Mouse (Mus musculus) CH12.LX (cell line): ENCODE results near the gene Hoxb7. TPM values are rescaled to one million over a fixed set of nuclear protein-coding genes. Genes with fewer than 3 reads are reported as not detected.
A peak's percentile ranks its signal among the peaks of the same experiment; 100 is the strongest.

Source experiments
- DNase-seq: peaks from one replicate; pipeline ENCODE4 v3.0.0-alpha.2; 2013; ENCODE audit errors: extremely low read depth
- H3K27ac ChIP-seq: 2 replicates; pipeline ENCODE4 v1.5.1; 2012; ENCODE audit warnings: low read depth, mild to moderate bottlenecking, control low read depth, moderate library complexity; ENCODE audit not compliant: insufficient read depth
- H3K27me3 ChIP-seq: replicated peaks from 2 replicates; pipeline ENCODE3; 2012; ENCODE audit warnings: inconsistent platforms
- H3K36me3 ChIP-seq, 2 experiments: replicated peaks in 1 of 2; 2 replicates each; pipeline versions ENCODE3 to v1.6.1; 2012; ENCODE audit warnings: inconsistent platforms in 1 of 2, low read length in 1 of 2, mild to moderate bottlenecking in 1 of 2, mixed read lengths in 1 of 2, moderate library complexity in 1 of 2; ENCODE audit not compliant: control insufficient read depth in 1 of 2, insufficient read depth in 1 of 2
- H3K4me1 ChIP-seq, 2 experiments: 2 replicates each; pipeline ENCODE4 v1.6.1; 2012; ENCODE audit warnings: inconsistent platforms in 1 of 2, moderate library complexity in 1 of 2; ENCODE audit not compliant: insufficient read depth in 2 of 2, control insufficient read depth in 1 of 2
- H3K4me2 ChIP-seq: 2 replicates; pipeline ENCODE4 v1.6.1; 2012; ENCODE audit warnings: low read depth, mild to moderate bottlenecking, control low read depth; ENCODE audit not compliant: poor library complexity, insufficient read depth, severe bottlenecking
- H3K4me3 ChIP-seq, 3 experiments: fragments of 150-350 bp in 1 of 3; sonication (generic) in 1 of 3; replicated peaks in 1 of 3; 2 replicates each; pipeline versions ENCODE3 to v1.5.1; 2011 to 2012; ENCODE audit warnings: low read depth in 2 of 3, low read length in 2 of 3, mild to moderate bottlenecking in 2 of 3, moderate library complexity in 2 of 3, control low read depth in 1 of 3, improper control_type of control experiment in 1 of 3, inconsistent platforms in 1 of 3, mixed read lengths in 1 of 3; ENCODE audit not compliant: poor library complexity in 1 of 3
- H3K79me2 ChIP-seq: replicated peaks from 2 replicates; pipeline ENCODE4 v1.6.1; 2012; ENCODE audit warnings: mild to moderate bottlenecking, moderate library complexity; ENCODE audit not compliant: control insufficient read depth, poor library complexity, insufficient read depth, severe bottlenecking; ENCODE audit errors: extremely low read depth
- H3K9ac ChIP-seq: 2 replicates; pipeline ENCODE4 v1.6.1; 2012; ENCODE audit warnings: low read depth, mild to moderate bottlenecking, control low read depth, moderate library complexity; ENCODE audit not compliant: insufficient read depth
- H3K9me3 ChIP-seq: replicated peaks from 2 replicates; pipeline ENCODE3; 2012; ENCODE audit warnings: low read length, inconsistent platforms, mixed read lengths
- BHLHE40 ChIP-seq: IDR thresholded peaks from 2 replicates; pipeline ENCODE4 v1.6.1; 2011; ENCODE audit warnings: mild to moderate bottlenecking, low read depth, low read length, improper control_type of control experiment
- CHD2 ChIP-seq: IDR thresholded peaks from 2 replicates; pipeline ENCODE4 v1.6.1; 2011; ENCODE audit warnings: low read length, improper control_type of control experiment
- CTCF ChIP-seq, 2 experiments: IDR thresholded peaks in 1 of 2; conservative IDR thresholded peaks in 1 of 2; 2 replicates each; pipeline ENCODE4 v1.5.1; 2011 to 2012; ENCODE audit warnings: low read depth in 2 of 2, low read length in 2 of 2, improper control_type of control experiment in 1 of 2, inconsistent platforms in 1 of 2, mild to moderate bottlenecking in 1 of 2, moderate library complexity in 1 of 2
- ELF1 ChIP-seq: IDR thresholded peaks from 2 replicates; pipeline ENCODE4 v1.6.1; 2014; ENCODE audit warnings: low read depth, mild to moderate bottlenecking, inconsistent platforms, low read length, improper control_type of control experiment
- EP300 ChIP-seq: IDR thresholded peaks from 2 replicates; pipeline ENCODE4 v1.6.1; 2011; ENCODE audit warnings: low read length, improper control_type of control experiment
- ETS1 ChIP-seq: conservative IDR thresholded peaks from 2 replicates; pipeline ENCODE4 v1.6.1; 2012; ENCODE audit warnings: low read depth, mild to moderate bottlenecking, inconsistent platforms, low read length, improper control_type of control experiment, moderate library complexity
- GABPA ChIP-seq: IDR thresholded peaks from 2 replicates; pipeline ENCODE4 v1.6.1; 2012; ENCODE audit warnings: low read depth, low read length, improper control_type of control experiment, inconsistent platforms; ENCODE audit not compliant: insufficient replicate concordance
- IRF4 ChIP-seq: IDR thresholded peaks from 2 replicates; pipeline ENCODE4 v1.6.1; 2014; ENCODE audit warnings: low read depth, mild to moderate bottlenecking, inconsistent platforms, low read length, improper control_type of control experiment
- JUND ChIP-seq: conservative IDR thresholded peaks from 2 replicates; pipeline ENCODE4 v1.6.1; 2011; ENCODE audit warnings: low read depth, low read length, improper control_type of control experiment
- KAT2A ChIP-seq: IDR thresholded peaks from 2 replicates; pipeline ENCODE4 v1.6.1; 2012; ENCODE audit warnings: low read length, improper control_type of control experiment, inconsistent platforms; ENCODE audit not compliant: insufficient replicate concordance
- MAFK ChIP-seq: IDR thresholded peaks from 2 replicates; pipeline ENCODE4 v1.6.1; 2011; ENCODE audit warnings: low read length, improper control_type of control experiment; ENCODE audit not compliant: insufficient replicate concordance
- MAX ChIP-seq: IDR thresholded peaks from 2 replicates; pipeline ENCODE4 v1.6.1; 2011; ENCODE audit warnings: low read length, improper control_type of control experiment
- MAZ ChIP-seq: IDR thresholded peaks from 2 replicates; pipeline ENCODE4 v1.6.1; 2012; ENCODE audit warnings: low read depth, mild to moderate bottlenecking, inconsistent platforms, low read length, improper control_type of control experiment, moderate library complexity
- MEF2A ChIP-seq: IDR thresholded peaks from 2 replicates; pipeline ENCODE4 v1.6.1; 2014; ENCODE audit warnings: low read depth, mild to moderate bottlenecking, inconsistent platforms, low read length, improper control_type of control experiment, borderline replicate concordance
- MXI1 ChIP-seq: IDR thresholded peaks from 2 replicates; pipeline ENCODE4 v1.6.1; 2011; ENCODE audit warnings: mild to moderate bottlenecking, low read depth, low read length, improper control_type of control experiment
- MYC ChIP-seq: IDR thresholded peaks from 2 replicates; pipeline ENCODE4 v1.6.1; 2011; ENCODE audit warnings: low read depth, mild to moderate bottlenecking, improper control_type of control experiment, low read length
- NELFE ChIP-seq: IDR thresholded peaks from 2 replicates; pipeline ENCODE4 v1.6.1; 2011; ENCODE audit warnings: low read depth, low read length, improper control_type of control experiment
- PAX5 ChIP-seq: IDR thresholded peaks from 2 replicates; pipeline ENCODE4 v1.6.1; 2012; ENCODE audit warnings: low read length, inconsistent platforms, mixed read lengths
- POLR2A ChIP-seq: IDR thresholded peaks from 2 replicates; pipeline ENCODE4 v1.6.1; 2011; ENCODE audit warnings: low read depth, mild to moderate bottlenecking, improper control_type of control experiment, low read length
- RAD21 ChIP-seq: IDR thresholded peaks from 2 replicates; pipeline ENCODE4 v1.6.1; 2011; ENCODE audit warnings: low read depth, mild to moderate bottlenecking, low read length, improper control_type of control experiment, moderate library complexity
- RCOR1 ChIP-seq: conservative IDR thresholded peaks from 2 replicates; pipeline ENCODE4 v1.6.1; 2012; ENCODE audit warnings: low read depth, mild to moderate bottlenecking, inconsistent platforms, low read length, improper control_type of control experiment
- SIN3A ChIP-seq: IDR thresholded peaks from 2 replicates; pipeline ENCODE4 v1.6.1; 2012; ENCODE audit warnings: low read length, improper control_type of control experiment, inconsistent platforms
- TBP ChIP-seq: conservative IDR thresholded peaks from 2 replicates; pipeline ENCODE4 v1.6.1; 2011; ENCODE audit warnings: low read depth, low read length, improper control_type of control experiment
- TCF12 ChIP-seq: IDR thresholded peaks from 2 replicates; pipeline ENCODE4 v1.6.1; 2014; ENCODE audit warnings: low read depth, mild to moderate bottlenecking, inconsistent platforms, low read length, improper control_type of control experiment
- UBTF ChIP-seq: IDR thresholded peaks from 2 replicates; pipeline ENCODE4 v1.6.1; 2012; ENCODE audit warnings: low read depth, mild to moderate bottlenecking, inconsistent platforms, low read length, improper control_type of control experiment, moderate library complexity
- USF1 ChIP-seq: IDR thresholded peaks from 2 replicates; pipeline ENCODE4 v1.6.1; 2014; ENCODE audit warnings: low read depth, mild to moderate bottlenecking, inconsistent platforms, low read length, improper control_type of control experiment
- USF2 ChIP-seq: conservative IDR thresholded peaks from 2 replicates; pipeline ENCODE4 v1.6.1; 2011; ENCODE audit warnings: low read depth, low read length, improper control_type of control experiment
- ZC3H11A ChIP-seq: IDR thresholded peaks from 2 replicates; pipeline ENCODE4 v1.6.1; 2012; ENCODE audit warnings: low read depth, mild to moderate bottlenecking, inconsistent platforms, low read length, improper control_type of control experiment
- ZKSCAN1 ChIP-seq: IDR thresholded peaks from 2 replicates; pipeline ENCODE4 v1.6.1; 2012; ENCODE audit warnings: low read depth, inconsistent platforms, low read length, improper control_type of control experiment, borderline replicate concordance
- ZMIZ1 ChIP-seq: IDR thresholded peaks from 2 replicates; pipeline ENCODE4 v1.6.1; 2012; ENCODE audit warnings: low read depth, mild to moderate bottlenecking, inconsistent platforms, low read length, improper control_type of control experiment
- dilution Hi-C: fragments of 300-500 bp; cut with MboI; formaldehyde crosslinking; loops from 2 replicates; pipeline ENCODE4 v1.14.3; 2020; ENCODE audit warnings: low sequenced_read_pairs; ENCODE audit not compliant: extremely low pct_unique_long_range_greater_than_20kb, extremely low pct_ligation_motif_present
- in situ Hi-C: fragments of 300-500 bp; cut with MboI; formaldehyde crosslinking; loops from 3 replicates; pipeline ENCODE4 v1.14.3; 2019; ENCODE audit warnings: low sequenced_read_pairs, low pct_ligation_motif_present, low pct_unique_long_range_greater_than_20kb, mixed read lengths
- polyA plus RNA-seq: library from polyadenylated mRNA; unstranded; fragments of >175 nt; gene quantifications from 2 replicates; pipeline ENCODE4 v1.2.1, GENCODE M21; 2012; ENCODE audit warnings: low read depth; ENCODE audit not compliant: insufficient read length
- total RNA-seq, 2 experiments: library from RNA; depleted of rRNA; stranded (reverse); fragments of 300-350 nt in 1 of 2; fragments of >200 nt in 1 of 2; gene quantifications; 2 replicates each; pipeline ENCODE4 v1.2.3; 2012 to 2014

Gene Hoxb7
- total and polyA plus RNA-seq, 3 experiments: not detected

DNA sequence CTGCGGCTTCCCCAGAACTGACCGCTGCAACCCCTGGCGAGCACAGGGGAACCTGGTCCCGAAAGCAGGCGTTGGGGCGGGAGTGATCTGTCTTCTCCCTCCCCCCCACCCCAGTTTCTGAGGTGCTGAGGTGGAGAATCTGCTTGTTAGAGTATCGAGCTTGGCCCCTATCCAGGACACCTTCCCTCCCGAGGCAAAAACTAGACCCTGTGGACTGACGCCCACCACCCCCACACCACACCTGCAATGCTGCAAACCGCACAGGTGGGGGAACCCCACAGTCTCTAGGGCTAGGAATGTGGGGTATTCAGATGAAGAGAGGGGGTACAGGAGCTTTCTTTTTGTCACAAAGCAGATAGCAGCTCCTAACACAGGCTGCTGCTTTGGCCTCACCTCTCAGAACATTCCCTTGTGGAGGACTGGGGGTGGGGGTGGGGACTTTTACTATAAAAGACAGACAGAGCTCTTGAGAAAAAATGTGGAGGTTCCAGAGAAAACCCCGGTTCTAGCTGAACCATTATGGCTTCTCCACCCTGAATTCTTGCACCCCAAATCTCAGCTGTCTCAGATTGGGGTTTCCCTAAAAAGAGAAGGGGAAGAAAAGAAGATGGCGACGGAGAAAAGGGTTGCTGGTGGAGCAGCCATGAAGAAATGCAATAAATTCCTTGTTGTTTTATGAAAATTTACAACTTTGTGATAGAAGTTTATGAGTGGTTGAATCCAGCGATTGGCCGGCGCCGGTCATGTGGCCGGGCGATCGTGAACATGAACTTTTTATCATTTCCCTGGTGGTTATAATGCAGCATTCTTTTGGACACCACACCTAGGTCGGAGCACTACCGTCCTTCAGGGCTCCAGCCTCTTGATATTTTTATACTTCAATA lies 5.5 kb downstream of the Hoxb7 start, which contains the start of gene Hoxb6:
Gene Hoxb6, plus strand, starts transcription at position 796 of the 884 bp plus-strand sequence.
- TF ChIP-seq JUND (no peak), ETS1 (no peak), CTCF (conservative IDR thresholded peaks at IDR 0.05 in 1 of 2, IDR thresholded peaks at IDR 0.05 in 1 of 2; ENCODE audit: low read depth in 2 of 2, low read length in 2 of 2) (no peak), SIN3A (0 out of 2 replicates have a peak, but pooled peaks have one; percentile 16), MAFK (no peak), MXI1 (peak; percentile 18; the same call in 1 of the 2 replicates), NELFE (no peak), USF2 (peak; percentile 51; the same call in 1 of the 2 replicates), USF1 (peak; percentile 77), RAD21 (no peak), IRF4 (no peak), ZC3H11A (no peak), MYC (no peak)
- TF ChIP-seq, all 38 proteins: peak for 4

DNA sequence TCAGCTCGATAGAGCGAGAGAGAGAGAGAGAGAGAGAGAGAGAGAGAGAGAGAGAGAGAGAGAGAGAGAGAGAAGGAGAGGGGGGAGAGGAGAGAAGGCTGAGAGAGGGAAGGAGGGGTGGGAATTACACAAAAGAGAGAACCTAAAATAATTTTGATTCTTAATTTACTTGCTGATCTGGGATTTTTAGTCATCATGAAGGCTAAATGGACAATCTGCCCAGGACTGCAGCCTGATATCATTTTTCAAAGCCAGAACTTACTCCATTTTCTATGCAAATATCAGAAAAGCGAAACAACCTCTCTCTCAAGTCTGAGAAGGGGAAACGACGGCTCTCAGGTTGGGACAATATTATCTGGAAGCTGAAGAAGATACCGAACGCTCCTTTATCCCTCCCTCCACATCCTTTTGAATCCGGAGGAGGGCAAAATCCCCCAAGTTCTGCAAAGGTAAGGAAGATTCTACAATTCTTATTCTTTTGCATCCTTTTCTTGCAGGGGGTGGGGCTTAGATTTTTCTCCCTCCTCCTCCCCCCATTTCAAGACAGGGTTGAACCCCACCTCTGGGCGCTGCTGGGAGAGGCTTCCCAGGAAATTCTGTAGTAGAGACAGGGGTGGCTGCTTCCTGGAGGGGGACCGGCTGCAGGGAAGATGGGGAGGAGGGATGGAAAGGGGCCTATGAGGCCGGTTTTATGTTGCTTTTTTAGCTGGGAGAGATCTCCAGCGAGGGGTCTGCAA lies 6.3 kb downstream of the Hoxb7 start:
- H3K27ac ChIP-seq: no peak overlapping the region
- peak overlapping the region; percentile 91 for H3K4me2 ChIP-seq
- H3K9me3 ChIP-seq: no peaks in the 10 kb centered on the region
- dilution Hi-C loops: no loop called here
- in situ Hi-C loops: loop anchor here (10.0 kb wide), 1 partner anchor 572 kb away; no protein-coding TSS in a partner anchor
- H3K36me3 ChIP-seq: no peaks in the 10 kb centered on the region
- H3K4me1 ChIP-seq: peaks cover 2 to 35% of the 10 kb centered on the region in 2 experiments; a peak in 2 of 4 replicates
- peak overlapping the region; percentile 38 to 62 (median 53) for H3K4me3 ChIP-seq
- no peaks in the 10 kb centered on the region for H3K79me2 ChIP-seq
- peaks cover 92% of the 10 kb centered on the region for H3K27me3 ChIP-seq
- DNase-seq: peak; percentile 45
- H3K9ac ChIP-seq: peak overlapping the region; percentile 82
- TF ChIP-seq MEF2A: no peak
- no peak for TF ChIP-seq MYC
- no peak for TF ChIP-seq ZMIZ1
- no peak for TF ChIP-seq PAX5
- TF ChIP-seq TCF12: peak; percentile 25; the same call in 1 of the 2 replicates
- TF ChIP-seq KAT2A: no peak
- TF ChIP-seq RCOR1: no peak
- TF ChIP-seq POLR2A: no peak
- no peak for TF ChIP-seq GABPA
- TF ChIP-seq CTCF (conservative IDR thresholded peaks at IDR 0.05 in 1 of 2, IDR thresholded peaks at IDR 0.05 in 1 of 2; ENCODE audit: low read depth in 2 of 2, low read length in 2 of 2): no peak
- TF ChIP-seq UBTF: no peak
- TF ChIP-seq CHD2: no peak
- TF ChIP-seq EP300: peak; percentile 39
- no peak; the same call in 1 of the 2 replicates for TF ChIP-seq SIN3A
- TF ChIP-seq MAX: no peak
- peak; percentile 2; the same call in 1 of the 2 replicates for TF ChIP-seq BHLHE40
- TF ChIP-seq MAZ: 0 out of 2 replicates have a peak, but pooled peaks have one; percentile 41
- no peak for TF ChIP-seq ZKSCAN1
- 0 out of 2 replicates have a peak, but pooled peaks have one; percentile 46 for TF ChIP-seq TBP
- peak; percentile 54; the same call in 1 of the 2 replicates for TF ChIP-seq ELF1

More for the DNA sequence above, 5.5 kb downstream of the Hoxb7 start, which contains the start of gene Hoxb6:
- Histone ChIP-seq H3K4me2 (peak within 1 kb of the TSS; percentile 91), H3K9ac (peak within 1 kb of the TSS; percentile 82), H3K9me3 (peaks cover 3% of the 10 kb centered on the region), H3K79me2 (no peaks in the 10 kb centered on the region), H3K27me3 (peaks cover 92% of the 10 kb centered on the region), H3K4me1 (peaks cover 2 to 35% of the 10 kb centered on the region in 2 experiments; a peak in 2 of 4 replicates), H3K27ac (no peak within 1 kb of the TSS), H3K4me3 (peak within 1 kb of the TSS; percentile 38 to 62 (median 53)), H3K36me3 (no peaks in the 10 kb centered on the region)
- dilution Hi-C loops: no loop called here
- DNase-seq: no peak
- in situ Hi-C loops: loop anchor here (10.0 kb wide), 1 partner anchor 573 kb away; no protein-coding TSS in a partner anchor
